Mouse (Mus musculus) neural tube, embryonic 12.5 days (tissue): Measurements from ENCODE around the gene Gm8947. TPM values are rescaled to one million over a fixed set of nuclear protein-coding genes. Genes with fewer than 3 reads are reported as not detected.

Source experiments
- ATAC-seq: fragments of 200-750 bp; cut with Nextera tagmentation; 2 replicates; pipeline ENCODE4 v1.8.0; 2017; ENCODE audit warnings: low read depth, mild to moderate bottlenecking, moderate TSS enrichment, moderate library complexity; ENCODE audit not compliant: low FRiP score
- H3K27ac ChIP-seq: fragments of 300-500 bp; sonication (generic); 2 replicates; pipeline ENCODE4 v1.5.1; 2016
- H3K27me3 ChIP-seq: fragments of 300-500 bp; sonication (generic); replicated peaks from 2 replicates; pipeline ENCODE4 v1.6.1; 2016; ENCODE audit warnings: mild to moderate bottlenecking
- H3K36me3 ChIP-seq: fragments of 300-500 bp; sonication (generic); 2 replicates; pipeline ENCODE4 v1.6.1; 2016; ENCODE audit warnings: mild to moderate bottlenecking
- H3K4me1 ChIP-seq: fragments of 300-500 bp; sonication (generic); 2 replicates; pipeline ENCODE4 v1.6.1; 2016
- H3K4me2 ChIP-seq: fragments of 300-500 bp; sonication (generic); replicated peaks from 2 replicates; pipeline ENCODE4 v1.6.1; 2016; ENCODE audit warnings: mild to moderate bottlenecking
- H3K4me3 ChIP-seq: fragments of 300-500 bp; sonication (generic); 2 replicates; pipeline ENCODE4 v1.5.1; 2016
- H3K9ac ChIP-seq: fragments of 300-500 bp; sonication (generic); 2 replicates; pipeline ENCODE4 v1.6.1; 2016; ENCODE audit warnings: mild to moderate bottlenecking
- H3K9me3 ChIP-seq: fragments of 300-500 bp; sonication (generic); 2 replicates; pipeline ENCODE4 v1.6.1; 2016; ENCODE audit warnings: mild to moderate bottlenecking
- WGBS: fragments of 180-500 bp; shearing (Covaris S2); methylation state at CpG from one replicate; pipeline ENCODE4 v1.1.7; 2016; 5-methylcytosine and 5-hydroxymethylcytosine counted together
- polyA plus RNA-seq: library from polyadenylated mRNA; unstranded; fragments of >200 nt; fragmentation: Nextera tagmentation; extraction: Ambion mirVana; gene quantifications from 2 replicates; pipeline ENCODE4 v1.2.1, GENCODE M21; 2016

The Gm8947 gene
- polyA plus RNA-seq, 1 experiment from 2014 or later = 0.28 TPM

DNA sequence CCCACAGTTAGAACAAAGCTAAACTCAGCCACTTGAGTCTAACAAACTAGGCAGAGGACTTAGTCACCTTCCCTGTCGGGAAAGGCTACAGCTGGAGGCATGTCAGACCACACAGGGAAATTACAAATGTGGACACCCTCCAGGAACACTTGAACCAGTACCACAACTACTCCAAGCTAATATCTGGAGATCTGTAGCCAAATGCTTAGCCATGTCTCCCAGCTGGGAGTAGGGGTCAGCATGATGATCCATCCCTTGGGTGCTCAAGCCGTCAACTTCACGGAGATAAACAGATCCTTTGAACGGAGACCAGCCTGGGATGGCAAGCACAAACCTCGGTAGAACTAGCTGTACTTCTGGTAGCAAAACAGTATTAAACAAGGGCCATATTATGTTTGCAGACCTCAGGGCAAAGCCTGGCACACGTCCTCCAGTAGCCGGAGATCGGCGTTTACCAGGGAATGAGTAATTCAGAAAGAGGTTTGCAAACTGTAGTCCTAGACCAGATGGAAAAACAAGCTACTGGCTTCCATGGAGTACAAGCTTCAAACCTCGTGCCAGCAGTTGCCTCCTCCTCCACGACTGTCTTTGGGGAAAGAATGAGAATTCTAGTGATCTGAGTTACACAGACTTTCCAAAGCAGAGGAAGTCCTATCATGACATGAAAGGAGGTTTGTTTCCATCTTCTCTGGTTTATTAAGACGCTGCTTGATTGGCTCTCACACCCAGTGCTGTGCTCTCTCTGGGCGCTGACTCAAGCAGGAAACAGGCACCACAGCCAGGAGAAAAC lies 44.2 kb downstream of the Gm8947 start:
- Histone ChIP-seq H3K9ac (no peak overlapping the region), H3K27ac (no peak overlapping the region), H3K9me3 (no peaks in the 10 kb centered on the region), H3K36me3 (no peaks in the 10 kb centered on the region), H3K4me1 (peaks cover 4% of the 10 kb centered on the region; the same call in 1 of the 2 replicates), H3K4me2 (no peak overlapping the region), H3K4me3 (no peak overlapping the region), H3K27me3 (no peaks in the 10 kb centered on the region)
- no peak for ATAC-seq
- 78% methylated on average over 13 of the region's 13 CpGs for whole genome bisulfite sequencing

DNA sequence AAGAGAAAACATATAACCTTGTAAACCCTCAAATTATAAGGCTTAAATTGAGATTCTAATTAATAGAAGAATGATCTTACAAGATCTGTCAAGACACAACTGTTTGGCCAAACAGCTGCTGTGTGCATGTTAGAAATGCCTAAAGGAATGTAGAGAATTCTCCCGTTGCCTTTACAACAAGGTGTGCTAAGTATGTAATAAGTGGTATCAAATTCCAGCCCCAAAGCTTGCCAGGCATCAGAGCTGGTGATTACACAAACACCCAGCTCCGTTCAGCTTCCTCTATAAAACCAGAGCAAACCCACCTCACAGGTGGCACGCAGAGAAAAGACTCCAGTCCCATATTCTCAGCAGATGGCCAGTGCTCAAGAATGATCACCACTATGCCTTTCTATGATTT lies 45.6 kb downstream of the Gm8947 start:
- Histone ChIP-seq H3K4me3 (no peak overlapping the region), H3K4me2 (no peak overlapping the region), H3K36me3 (no peaks in the 10 kb centered on the region), H3K9me3 (no peaks in the 10 kb centered on the region), H3K27ac (no peak overlapping the region), H3K27me3 (no peaks in the 10 kb centered on the region), H3K9ac (no peak overlapping the region), H3K4me1 (peaks cover 4% of the 10 kb centered on the region; the same call in 1 of the 2 replicates)
- ATAC-seq = no peak
- WGBS = 79% methylated on average over 3 of the region's 3 CpGs

DNA sequence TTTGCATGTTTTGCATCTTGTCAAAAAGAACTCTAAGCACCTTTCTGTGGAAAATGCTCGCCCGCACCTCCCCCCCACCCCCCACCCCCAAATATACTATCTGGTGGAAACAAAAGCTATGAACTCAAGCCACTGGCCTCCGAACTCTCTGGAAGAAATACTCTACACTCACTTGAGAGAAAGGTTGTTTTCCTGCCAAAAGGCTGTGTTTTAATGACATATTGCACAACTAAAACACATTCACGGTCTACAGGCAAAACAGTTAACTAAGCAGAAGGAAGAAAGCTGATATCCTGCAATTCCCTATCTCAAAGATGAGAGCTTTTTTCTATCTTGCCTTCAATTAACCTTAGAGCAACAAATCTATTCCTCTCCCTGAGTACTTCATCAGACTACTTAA lies 51.2 kb downstream of the Gm8947 start:
- ATAC-seq = no peak
- 92% methylated on average over 4 of the region's 4 CpGs for whole genome bisulfite sequencing
- Histone ChIP-seq H3K4me2 (no peak overlapping the region), H3K4me1 (no peaks in the 10 kb centered on the region), H3K9ac (no peak overlapping the region), H3K9me3 (no peaks in the 10 kb centered on the region), H3K4me3 (no peak overlapping the region), H3K27ac (no peak overlapping the region), H3K36me3 (no peaks in the 10 kb centered on the region), H3K27me3 (no peaks in the 10 kb centered on the region)

Other genes with a start within 250 kb of the Gm8947 start
- gene Hmcn1, start 198.9 kb upstream of the Gm8947 start, polyA plus RNA-seq = 8.8 and 9.1 TPM in 2 replicates
- gene Gm47985, start 9.8 kb upstream of the Gm8947 start, polyA plus RNA-seq = 0.54 and 1.1 TPM in 2 replicates
- gene Gm47995, start 6.1 kb downstream of the Gm8947 start, polyA plus RNA-seq = 0.32 TPM in 1 of 2 replicates, not detected in the other
- not detected in 2 replicates for gene 3110040M04Rik, start 11.7 kb downstream of the Gm8947 start, polyA plus RNA-seq
- not detected in 2 replicates for gene Gm47996, start 17.8 kb downstream of the Gm8947 start, polyA plus RNA-seq
- gene Ivns1abp, start 152.1 kb downstream of the Gm8947 start, polyA plus RNA-seq = 332 and 344 TPM in 2 replicates
- 26.9 and 30.6 TPM in 2 replicates for gene Swt1, start 236.1 kb downstream of the Gm8947 start, polyA plus RNA-seq
- gene Trmt1l, start 236.2 kb downstream of the Gm8947 start, polyA plus RNA-seq = 56.8 and 63.9 TPM in 2 replicates